Mouse (Mus musculus): ENCODE data around the gene Ralgps1. TPM values are rescaled to one million over a fixed set of nuclear protein-coding genes. Genes with fewer than 3 reads are reported as not detected.
"Not testable (repeated sequence)": the region's sequence is repeated elsewhere in the genome, so short reads cannot be mapped to it uniquely, and the experiment has no call there.

Gene Ralgps1
- polyA plus RNA-seq, 1 experiment, result not detected

- Histone ChIP-seq H3K27ac (ENCODE audit: insufficient read depth, low read depth, low read length) (no peak overlapping the region), H3K4me1 (ENCODE audit: control insufficient read depth, insufficient read depth, low read length) (peaks cover 3% of the 10 kb centered on the region; the same call in 1 of the 2 replicates), H3K4me3 (ENCODE audit: insufficient read depth, low read depth, low read length) (no peak overlapping the region)
- 56% methylated on average over 10 of the region's 10 CpGs for WGBS
- TF ChIP-seq CTCF (IDR thresholded peaks at IDR 0.05; ENCODE audit: insufficient read depth, low read depth, low read length), result no peak
- no peak for TF ChIP-seq POLR2A (IDR thresholded peaks at IDR 0.05; ENCODE audit: insufficient read depth, low read depth, low read length)
These were observed 276.0 kb downstream of the Ralgps1 start for GRCm38 (mm10) chr2:33095221-33095671.

DNA sequence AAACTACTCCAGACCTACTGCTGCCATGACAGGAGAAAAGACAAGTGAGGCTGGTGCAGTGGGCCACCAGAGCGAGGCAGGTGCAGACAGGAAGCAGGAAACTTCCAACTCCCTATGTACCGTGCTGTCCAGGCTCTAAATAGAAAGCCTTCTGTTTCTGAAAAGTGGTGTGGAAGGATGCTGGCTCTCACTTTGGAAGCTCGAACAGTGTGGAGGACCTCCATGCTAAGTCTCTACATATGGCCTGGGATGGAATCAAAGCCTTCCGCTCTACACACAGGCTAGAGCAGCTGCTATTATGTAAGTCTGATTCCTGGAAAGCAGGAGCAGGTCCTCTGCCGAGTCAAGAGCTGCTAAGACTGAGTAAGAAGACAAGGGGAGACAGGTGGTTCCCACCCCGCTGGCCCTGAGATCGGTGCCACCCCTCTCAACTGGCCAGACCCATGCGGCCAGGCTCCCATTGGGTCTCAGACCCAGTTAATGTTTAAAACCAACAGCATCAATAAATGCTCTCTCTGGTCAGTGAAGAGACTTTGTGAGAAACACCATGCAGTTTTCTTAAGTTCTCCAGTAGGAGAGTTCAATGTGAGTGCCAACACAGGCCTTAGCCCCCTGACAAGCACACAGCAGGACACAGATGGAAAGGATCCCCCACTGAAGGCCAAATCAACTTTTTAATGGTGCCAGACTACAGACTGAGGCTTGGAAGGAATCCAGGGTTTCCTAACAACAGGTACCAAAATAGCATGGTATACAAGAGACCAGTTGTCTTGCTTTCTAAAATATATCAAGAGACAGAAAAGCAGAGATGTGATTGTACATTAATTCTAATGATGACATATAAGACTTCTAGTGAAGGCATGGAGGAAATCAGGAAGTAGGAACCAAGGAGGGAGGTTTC lies 280.4 kb downstream of the Ralgps1 start:
- 87% methylated on average over 8 of the region's 8 CpGs for whole genome bisulfite sequencing
- Histone ChIP-seq H3K27ac (ENCODE audit: insufficient read depth, low read depth, low read length) (no peak overlapping the region), H3K4me1 (ENCODE audit: control insufficient read depth, insufficient read depth, low read length) (peaks cover 3% of the 10 kb centered on the region; the same call in 1 of the 2 replicates), H3K4me3 (ENCODE audit: insufficient read depth, low read depth, low read length) (no peak overlapping the region)
- TF ChIP-seq POLR2A (IDR thresholded peaks at IDR 0.05; ENCODE audit: insufficient read depth, low read depth, low read length), result no peak

DNA sequence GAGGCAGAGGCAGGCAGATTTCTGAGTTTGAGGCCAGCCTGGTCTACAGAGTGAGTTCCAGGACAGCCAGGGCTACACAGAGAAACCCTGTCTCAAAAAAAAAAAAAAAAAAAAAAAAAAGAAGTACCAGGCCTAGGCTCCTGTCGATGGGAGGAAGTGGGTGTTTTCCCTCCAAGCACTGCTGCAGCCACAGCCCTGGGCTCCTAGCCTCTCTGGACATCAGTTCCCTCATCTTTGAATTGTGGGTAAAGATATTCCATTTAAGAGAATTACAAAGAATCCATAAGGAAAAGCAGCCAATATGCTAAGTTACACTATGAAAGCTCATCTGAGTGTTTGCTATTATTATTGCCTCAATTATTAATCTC lies 281.3 kb downstream of the Ralgps1 start:
- 78% methylated on average over 1 of the region's 1 CpGs for WGBS
- H3K4me3 ChIP-seq (ENCODE audit: insufficient read depth, low read depth, low read length); H3K27ac ChIP-seq (ENCODE audit: insufficient read depth, low read depth, low read length); H3K4me1 ChIP-seq (ENCODE audit: control insufficient read depth, insufficient read depth, low read length): not testable (repeated sequence)

- TF ChIP-seq POLR2A (IDR thresholded peaks at IDR 0.05; ENCODE audit: insufficient read depth, low read depth, low read length) (no peak), CTCF (IDR thresholded peaks at IDR 0.05; ENCODE audit: insufficient read depth, low read depth, low read length) (no peak)
- 89% methylated on average over 5 of the region's 5 CpGs for whole genome bisulfite sequencing
- Histone ChIP-seq H3K27ac (ENCODE audit: insufficient read depth, low read depth, low read length) (no peak overlapping the region), H3K4me1 (ENCODE audit: control insufficient read depth, insufficient read depth, low read length) (no peaks in the 10 kb centered on the region), H3K4me3 (ENCODE audit: insufficient read depth, low read depth, low read length) (no peak overlapping the region)
These were observed 281.8 kb downstream of the Ralgps1 start for GRCm38 (mm10) chr2:33089356-33090032.

GRCm38 (mm10) chr2:33086671-33087363 lies 284.5 kb downstream of the Ralgps1 start:
- TF ChIP-seq CTCF (IDR thresholded peaks at IDR 0.05; ENCODE audit: insufficient read depth, low read depth, low read length) (no peak), POLR2A (IDR thresholded peaks at IDR 0.05; ENCODE audit: insufficient read depth, low read depth, low read length) (no peak)
- H3K4me3 ChIP-seq (ENCODE audit: insufficient read depth, low read depth, low read length), result no peak overlapping the region
- WGBS, result 80% methylated on average over 7 of the region's 7 CpGs
- H3K27ac ChIP-seq (ENCODE audit: insufficient read depth, low read depth, low read length), result no peak overlapping the region
- no peaks in the 10 kb centered on the region for H3K4me1 ChIP-seq (ENCODE audit: control insufficient read depth, insufficient read depth, low read length)

DNA sequence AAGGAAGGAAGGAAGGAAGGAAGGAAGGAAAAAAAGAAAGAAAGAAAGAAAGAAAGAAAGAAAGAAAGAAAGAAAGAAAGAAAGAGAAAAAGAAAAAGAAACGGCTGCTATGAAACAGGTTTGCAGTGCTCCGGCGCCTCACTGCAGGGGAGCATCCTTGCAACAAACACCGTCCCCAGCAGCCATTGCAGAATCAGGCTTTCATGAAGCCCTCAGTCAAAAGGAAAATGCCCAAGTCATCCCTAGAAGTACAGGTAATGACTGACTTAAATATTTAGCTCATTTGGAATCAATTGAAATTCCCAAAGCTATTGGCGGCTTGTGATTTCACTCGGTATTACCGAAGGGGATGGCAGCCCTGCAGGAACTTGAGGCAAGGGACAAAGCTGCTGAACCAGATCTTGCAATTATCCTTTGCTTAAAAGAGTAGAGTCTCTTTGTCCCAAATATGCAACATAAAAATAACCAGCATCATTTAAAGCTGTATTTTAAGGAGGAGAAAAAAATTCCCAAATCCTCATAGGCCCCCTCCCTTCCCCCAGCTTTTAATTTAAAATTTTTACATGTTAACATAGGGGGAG lies 285.2 kb downstream of the Ralgps1 start:
- Histone ChIP-seq H3K4me1 (ENCODE audit: control insufficient read depth, insufficient read depth, low read length) (no peaks in the 10 kb centered on the region), H3K27ac (ENCODE audit: insufficient read depth, low read depth, low read length) (no peak overlapping the region), H3K4me3 (ENCODE audit: insufficient read depth, low read depth, low read length) (no peak overlapping the region)
- TF ChIP-seq CTCF (IDR thresholded peaks at IDR 0.05; ENCODE audit: insufficient read depth, low read depth, low read length) (no peak), POLR2A (IDR thresholded peaks at IDR 0.05; ENCODE audit: insufficient read depth, low read depth, low read length) (no peak)
- WGBS, result 42% methylated on average over 7 of the region's 7 CpGs

GRCm38 (mm10) chr2:33084221-33084620 lies 287.1 kb downstream of the Ralgps1 start:
- WGBS, result 94% methylated on average over 3 of the region's 3 CpGs
- Histone ChIP-seq H3K4me1 (ENCODE audit: control insufficient read depth, insufficient read depth, low read length) (no peaks in the 10 kb centered on the region), H3K4me3 (ENCODE audit: insufficient read depth, low read depth, low read length) (no peak overlapping the region), H3K27ac (ENCODE audit: insufficient read depth, low read depth, low read length) (no peak overlapping the region)
- TF ChIP-seq CTCF (IDR thresholded peaks at IDR 0.05; ENCODE audit: insufficient read depth, low read depth, low read length) (no peak), POLR2A (IDR thresholded peaks at IDR 0.05; ENCODE audit: insufficient read depth, low read depth, low read length) (no peak)

Other genes with a start within 250 kb of the Ralgps1 start
- not detected in 2 replicates for gene Garnl3, start 239.8 kb downstream of the Ralgps1 start, polyA plus RNA-seq (2012; ENCODE audit: insufficient read depth, insufficient read length, low replicate concordance, missing spikeins)
- not detected in 2 replicates for gene Angptl2, start 155.4 kb downstream of the Ralgps1 start, polyA plus RNA-seq (2012; ENCODE audit: insufficient read depth, insufficient read length, low replicate concordance, missing spikeins)
- not detected in 2 replicates for gene Zbtb34, start 59.8 kb upstream of the Ralgps1 start, polyA plus RNA-seq (2012; ENCODE audit: insufficient read depth, insufficient read length, low replicate concordance, missing spikeins)
- gene Zbtb43, start 97.1 kb upstream of the Ralgps1 start, polyA plus RNA-seq (2012; ENCODE audit: insufficient read depth, insufficient read length, low replicate concordance, missing spikeins), result not detected in 2 replicates